Mouse (Mus musculus) lung, embryonic 16.5 days (tissue): Measurements from ENCODE around the gene Mest. TPM values are rescaled to one million over a fixed set of nuclear protein-coding genes. Genes with fewer than 3 reads are reported as not detected.

Experiments used
- ATAC-seq: fragments of 200-750 bp; cut with Nextera tagmentation; 2 replicates; pipeline ENCODE4 v1.8.0; 2017; ENCODE audit warnings: low read depth, mild to moderate bottlenecking, moderate library complexity
- H3K27ac ChIP-seq: fragments of 300-500 bp; sonication (generic); 2 replicates; pipeline ENCODE4 v1.5.1; 2014; ENCODE audit warnings: mild to moderate bottlenecking, control low read depth, low read length
- H3K27me3 ChIP-seq: fragments of 300-500 bp; sonication (generic); 2 replicates; pipeline ENCODE4 v1.6.1; 2014; ENCODE audit warnings: low read depth, low read length, mixed read lengths; ENCODE audit not compliant: control insufficient read depth, insufficient read depth
- H3K36me3 ChIP-seq: fragments of 300-500 bp; sonication (generic); 2 replicates; pipeline ENCODE4 v1.6.1; 2014; ENCODE audit warnings: low read length; ENCODE audit not compliant: control insufficient read depth, insufficient read depth
- H3K4me1 ChIP-seq: fragments of 300-500 bp; sonication (generic); replicated peaks from 2 replicates; pipeline ENCODE4 v1.6.1; 2014; ENCODE audit warnings: low read length, mixed read lengths; ENCODE audit not compliant: control insufficient read depth, insufficient read depth
- H3K4me2 ChIP-seq: fragments of 300-500 bp; sonication (generic); 2 replicates; pipeline ENCODE4 v1.6.1; 2014; ENCODE audit warnings: low read depth, low read length, control low read depth
- H3K4me3 ChIP-seq: fragments of 300-500 bp; sonication (generic); 2 replicates; pipeline ENCODE4 v1.5.1; 2014; ENCODE audit warnings: mild to moderate bottlenecking, low read length, control low read depth
- H3K9ac ChIP-seq: fragments of 300-500 bp; sonication (generic); 2 replicates; pipeline ENCODE4 v1.6.1; 2014; ENCODE audit warnings: low read length, control low read depth
- H3K9me3 ChIP-seq: fragments of 300-500 bp; sonication (generic); 2 replicates; pipeline ENCODE4 v1.6.1; 2016; ENCODE audit warnings: low read length; ENCODE audit not compliant: control insufficient read depth
- WGBS: fragments of 180-500 bp; shearing (Covaris S2); extraction: QIAGEN DNeasy Blood & Tissue Kit; methylation state at CpG from one replicate; pipeline ENCODE4 v1.1.7; 2014; 5-methylcytosine and 5-hydroxymethylcytosine counted together
- polyA plus RNA-seq: library from polyadenylated mRNA; unstranded; fragments of >200 nt; fragmentation: Nextera tagmentation; extraction: Ambion mirVana; gene quantifications from 2 replicates; pipeline ENCODE4 v1.2.1, GENCODE M21; 2015

The Mest gene
- polyA plus RNA-seq, 1 experiment from 2014 or later: 1,593 TPM

GRCm38 (mm10) chr6:30713896-30714295 lies 9.5 kb upstream of the Mest start:
- Histone ChIP-seq H3K27ac (0 out of 2 replicates have a peak overlapping the region, but pooled peaks have one; percentile 32), H3K9ac (no peak overlapping the region), H3K4me2 (no peak overlapping the region), H3K27me3 (no peaks in the 10 kb centered on the region), H3K36me3 (no peaks in the 10 kb centered on the region), H3K4me3 (no peak overlapping the region), H3K9me3 (no peaks in the 10 kb centered on the region), H3K4me1 (peaks cover 14% of the 10 kb centered on the region)
- no peak for ATAC-seq
- 83% methylated on average over 11 of the region's 11 CpGs for WGBS

GRCm38 (mm10) chr6:30714891-30715471 lies 8.4 kb upstream of the Mest start:
- H3K27ac ChIP-seq: peak overlapping the region; percentile 57; the same call in 1 of the 2 replicates

GRCm38 (mm10) chr6:30716796-30717195 lies 6.6 kb upstream of the Mest start:
- H3K4me2 ChIP-seq: no peak overlapping the region
- H3K27ac ChIP-seq: peak overlapping the region; percentile 3
- peaks cover 11% of the 10 kb centered on the region for H3K4me1 ChIP-seq
- H3K36me3 ChIP-seq: no peaks in the 10 kb centered on the region
- no peak overlapping the region for H3K4me3 ChIP-seq
- H3K9ac ChIP-seq: no peak overlapping the region
- ATAC-seq: peak; percentile 54; the same call in 1 of the 2 replicates
- WGBS: 43% methylated on average over 7 of the region's 7 CpGs
- no peaks in the 10 kb centered on the region for H3K9me3 ChIP-seq
- H3K27me3 ChIP-seq: no peaks in the 10 kb centered on the region

More at GRCm38 (mm10) chr6:30714891-30715471, 8.4 kb upstream of the Mest start:
- H3K27me3 ChIP-seq: no peaks in the 10 kb centered on the region
- no peaks in the 10 kb centered on the region for H3K9me3 ChIP-seq
- H3K36me3 ChIP-seq: no peaks in the 10 kb centered on the region
- H3K4me1 ChIP-seq: peaks cover 14% of the 10 kb centered on the region
- ATAC-seq: no peak
- no peak overlapping the region for H3K4me3 ChIP-seq
- WGBS: 59% methylated on average over 5 of the region's 5 CpGs
- H3K9ac ChIP-seq: no peak overlapping the region
- no peak overlapping the region for H3K4me2 ChIP-seq

- 79% methylated on average over 4 of the region's 4 CpGs for WGBS
These were observed 772 bp upstream of the Mest start for GRCm38 (mm10) chr6:30722385-30723164.

GRCm38 (mm10) chr6:30730301-30730971 lies 7.1 kb downstream of the Mest start:
- peak; percentile 13; the same call in 1 of the 2 replicates for ATAC-seq
- Histone ChIP-seq H3K27ac (peak overlapping the region; percentile 68), H3K36me3 (no peaks in the 10 kb centered on the region), H3K27me3 (no peaks in the 10 kb centered on the region), H3K9ac (no peak overlapping the region), H3K4me1 (peaks cover 11% of the 10 kb centered on the region), H3K4me2 (no peak overlapping the region), H3K4me3 (no peak overlapping the region), H3K9me3 (peaks cover 2% of the 10 kb centered on the region; the same call in 1 of the 2 replicates)
- 33% methylated on average over 12 of the region's 12 CpGs for WGBS

More at GRCm38 (mm10) chr6:30722385-30723164, 772 bp upstream of the Mest start:
- ATAC-seq: no peak
- Histone ChIP-seq H3K4me2 (no peak overlapping the region), H3K9me3 (no peaks in the 10 kb centered on the region), H3K4me1 (peaks cover 6% of the 10 kb centered on the region; the same call in 1 of the 2 replicates), H3K36me3 (no peaks in the 10 kb centered on the region), H3K27ac (no peak overlapping the region), H3K9ac (no peak overlapping the region), H3K4me3 (no peak overlapping the region), H3K27me3 (no peaks in the 10 kb centered on the region)

GRCm38 (mm10) chr6:30732571-30733130 lies 9.3 kb downstream of the Mest start:
- ATAC-seq: no peak
- H3K4me2 ChIP-seq: no peak overlapping the region
- H3K27ac ChIP-seq: no peak overlapping the region

GRCm38 (mm10) chr6:30734465-30734864 lies 11.1 kb downstream of the Mest start:
- H3K9me3 ChIP-seq: peaks cover 39% of the 10 kb centered on the region
- H3K27ac ChIP-seq: peak overlapping the region; percentile 72
- H3K27me3 ChIP-seq: no peaks in the 10 kb centered on the region
- peak; percentile 20; the same call in 1 of the 2 replicates for ATAC-seq
- peaks cover 11% of the 10 kb centered on the region for H3K4me1 ChIP-seq
- H3K9ac ChIP-seq: no peak overlapping the region
- H3K4me3 ChIP-seq: no peak overlapping the region
- no peaks in the 10 kb centered on the region; the same call in 1 of the 2 replicates for H3K36me3 ChIP-seq
- 30% methylated on average over 6 of the region's 6 CpGs for WGBS
- H3K4me2 ChIP-seq: 0 out of 2 replicates have a peak overlapping the region, but pooled peaks have one; percentile 58

More at GRCm38 (mm10) chr6:30732571-30733130, 9.3 kb downstream of the Mest start:
- Histone ChIP-seq H3K27me3 (no peaks in the 10 kb centered on the region), H3K4me3 (no peak overlapping the region), H3K4me1 (peaks cover 11% of the 10 kb centered on the region), H3K9me3 (peaks cover 23% of the 10 kb centered on the region), H3K36me3 (no peaks in the 10 kb centered on the region), H3K9ac (no peak overlapping the region)
- WGBS: 58% methylated on average over 18 of the region's 18 CpGs

GRCm38 (mm10) chr6:30734988-30735727 lies 11.8 kb downstream of the Mest start:
- Histone ChIP-seq H3K27me3 (no peaks in the 10 kb centered on the region), H3K9ac (peak overlapping the region; percentile 62), H3K9me3 (peaks cover 41% of the 10 kb centered on the region), H3K4me1 (peaks cover 8% of the 10 kb centered on the region), H3K27ac (peak overlapping the region; percentile 72), H3K4me2 (peak overlapping the region; percentile 58), H3K36me3 (no peaks in the 10 kb centered on the region; the same call in 1 of the 2 replicates), H3K4me3 (peak overlapping the region; percentile 5)
- ATAC-seq: no peak
- 55% methylated on average over 22 of the region's 22 CpGs for WGBS
